Mouse (Mus musculus) embryonic facial prominence, embryonic 12.5 days (tissue): ENCODE measurements around the gene Gstp1. TPM values are rescaled to one million over a fixed set of nuclear protein-coding genes. Genes with fewer than 3 reads are reported as not detected.
"Not testable (repeated sequence)": the region's sequence is repeated elsewhere in the genome, so short reads cannot be mapped to it uniquely, and the experiment has no call there.

ENCODE experiments used
- ATAC-seq: fragments of 200-750 bp; cut with Nextera tagmentation; 2 replicates; pipeline ENCODE4 v1.8.0; 2017; ENCODE audit not compliant: insufficient number of reproducible peaks, insufficient read depth, low FRiP score, low TSS enrichment
- H3K27ac ChIP-seq: fragments of 300-500 bp; sonication (generic); 2 replicates; pipeline ENCODE4 v1.5.1; 2016; ENCODE audit warnings: mild to moderate bottlenecking
- H3K27me3 ChIP-seq: fragments of 300-500 bp; sonication (generic); 2 replicates; pipeline ENCODE4 v1.6.1; 2016; ENCODE audit warnings: mild to moderate bottlenecking, moderate library complexity
- H3K36me3 ChIP-seq: fragments of 300-500 bp; sonication (generic); 2 replicates; pipeline ENCODE4 v1.6.1; 2016; ENCODE audit warnings: mild to moderate bottlenecking
- H3K4me1 ChIP-seq: fragments of 300-500 bp; sonication (generic); 2 replicates; pipeline ENCODE4 v1.6.1; 2016
- H3K4me2 ChIP-seq: fragments of 300-500 bp; sonication (generic); replicated peaks from 2 replicates; pipeline ENCODE4 v1.6.1; 2016; ENCODE audit warnings: mild to moderate bottlenecking, moderate library complexity
- H3K4me3 ChIP-seq: fragments of 300-500 bp; sonication (generic); 2 replicates; pipeline ENCODE4 v1.5.1; 2016; ENCODE audit warnings: mild to moderate bottlenecking
- H3K9ac ChIP-seq: fragments of 300-500 bp; sonication (generic); 2 replicates; pipeline ENCODE4 v1.6.1; 2016; ENCODE audit warnings: mild to moderate bottlenecking, moderate library complexity
- H3K9me3 ChIP-seq: fragments of 300-500 bp; sonication (generic); 2 replicates; pipeline ENCODE4 v1.6.1; 2016; ENCODE audit warnings: mild to moderate bottlenecking, moderate library complexity
- WGBS: fragments of 180-500 bp; shearing (Covaris S2); methylation state at CpG from one replicate; pipeline ENCODE4 v1.1.7; 2016; 5-methylcytosine and 5-hydroxymethylcytosine counted together
- polyA plus RNA-seq: library from polyadenylated mRNA; unstranded; fragments of >200 nt; fragmentation: Nextera tagmentation; extraction: Ambion mirVana; gene quantifications from 2 replicates; pipeline ENCODE4 v1.2.1, GENCODE M21; 2016

Gstp1 gene
- polyA plus RNA-seq, 1 experiment from 2014 or later = 540 TPM

DNA sequence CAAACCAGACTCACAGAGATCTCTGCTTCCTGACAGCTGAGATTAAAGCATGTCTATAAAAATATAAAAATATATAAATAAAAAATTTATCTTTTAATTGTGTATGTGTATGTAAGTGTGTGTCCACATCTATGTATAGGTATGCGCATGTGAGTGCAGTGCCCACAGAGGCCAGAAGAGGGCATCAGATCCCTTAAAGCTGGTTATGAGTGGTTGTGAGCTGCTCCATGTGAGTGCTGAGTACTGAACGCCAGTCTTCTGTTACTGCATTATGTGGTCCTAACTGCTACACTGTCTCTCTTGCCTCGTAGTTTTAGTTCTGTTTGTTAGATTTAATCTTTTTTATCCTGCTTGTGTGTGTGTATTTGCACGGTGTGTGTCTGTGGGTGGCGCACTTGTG is 13.2 kb upstream of the Gstp1 start:
- Histone ChIP-seq H3K36me3 (no peaks in the 10 kb centered on the region), H3K4me2 (no peak overlapping the region), H3K9me3 (0 out of 2 replicates have a peak, but pooled peaks cover 3% of the 10 kb centered on the region), H3K4me3 (no peak overlapping the region), H3K27me3 (no peaks in the 10 kb centered on the region), H3K4me1 (0 out of 2 replicates have a peak, but pooled peaks cover 3% of the 10 kb centered on the region), H3K27ac (no peak overlapping the region), H3K9ac (no peak overlapping the region)
- no peak for ATAC-seq
- WGBS = 92% methylated on average over 5 of the region's 5 CpGs

DNA sequence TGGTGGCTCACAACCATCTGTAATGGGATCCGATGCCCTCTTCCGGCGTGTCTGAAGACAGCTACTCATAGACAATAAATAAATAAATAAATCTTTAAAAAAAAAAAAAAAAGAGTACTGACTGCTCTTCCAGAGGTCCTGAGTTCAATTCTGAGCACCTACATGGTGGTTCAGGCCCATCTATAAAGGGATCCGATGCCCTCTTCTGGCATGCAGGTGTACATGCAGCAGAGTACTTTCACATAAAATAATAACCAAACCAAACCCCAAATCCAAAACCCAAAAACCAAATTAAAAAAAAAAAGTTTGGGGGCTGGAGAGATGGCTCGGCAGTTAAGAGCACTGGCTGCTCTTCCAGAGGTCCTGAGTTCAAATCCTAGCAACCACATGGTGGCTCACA is 11.3 kb upstream of the Gstp1 start:
- H3K4me3 ChIP-seq, H3K4me1 ChIP-seq, H3K27ac ChIP-seq, H3K9ac ChIP-seq, ATAC-seq, H3K9me3 ChIP-seq, H3K27me3 ChIP-seq, H3K36me3 ChIP-seq, H3K4me2 ChIP-seq: not testable (repeated sequence)
- WGBS = 90% methylated on average over 5 of the region's 5 CpGs

- 0 out of 2 replicates have a peak, but pooled peaks cover 2% of the 10 kb centered on the region for H3K4me1 ChIP-seq
- no peaks in the 10 kb centered on the region for H3K27me3 ChIP-seq
- no peak overlapping the region for H3K4me2 ChIP-seq
- 0 out of 2 replicates have a peak, but pooled peaks cover 3% of the 10 kb centered on the region for H3K9me3 ChIP-seq
- H3K4me3 ChIP-seq = no peak overlapping the region
- H3K9ac ChIP-seq = no peak overlapping the region
- 14% methylated on average over 4 of the region's 4 CpGs for WGBS
- H3K27ac ChIP-seq = no peak overlapping the region
- ATAC-seq = no peak
- no peaks in the 10 kb centered on the region for H3K36me3 ChIP-seq
These were observed 10.1 kb upstream of the Gstp1 start for GRCm38 (mm10) chr19:4047859-4048258.

DNA sequence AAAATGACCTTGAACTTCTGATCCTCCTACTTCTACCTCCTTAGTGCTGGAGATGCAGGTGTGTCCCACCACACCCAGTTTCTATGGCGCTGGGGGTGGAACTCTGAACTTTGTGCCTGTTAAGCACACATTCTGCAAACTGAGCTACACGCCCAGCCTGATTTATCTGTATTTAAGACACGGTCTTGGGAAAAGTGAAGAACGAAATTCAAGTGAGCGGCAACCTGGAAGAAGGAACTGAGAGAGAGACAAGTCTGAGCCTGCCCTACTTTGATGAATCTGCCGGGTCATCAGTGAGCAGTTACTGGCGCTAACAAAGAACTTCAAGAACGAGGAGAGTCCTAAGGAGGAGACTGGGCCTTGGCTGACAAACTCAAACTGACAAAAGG is 9.1 kb upstream of the Gstp1 start:
- no peak for ATAC-seq
- Histone ChIP-seq H3K27ac (no peak overlapping the region), H3K36me3 (no peaks in the 10 kb centered on the region), H3K4me1 (0 out of 2 replicates have a peak, but pooled peaks cover 2% of the 10 kb centered on the region), H3K9ac (no peak overlapping the region), H3K9me3 (0 out of 2 replicates have a peak, but pooled peaks cover 3% of the 10 kb centered on the region), H3K4me3 (no peak overlapping the region), H3K27me3 (no peaks in the 10 kb centered on the region), H3K4me2 (no peak overlapping the region)
- 82% methylated on average over 8 of the region's 8 CpGs for WGBS

DNA sequence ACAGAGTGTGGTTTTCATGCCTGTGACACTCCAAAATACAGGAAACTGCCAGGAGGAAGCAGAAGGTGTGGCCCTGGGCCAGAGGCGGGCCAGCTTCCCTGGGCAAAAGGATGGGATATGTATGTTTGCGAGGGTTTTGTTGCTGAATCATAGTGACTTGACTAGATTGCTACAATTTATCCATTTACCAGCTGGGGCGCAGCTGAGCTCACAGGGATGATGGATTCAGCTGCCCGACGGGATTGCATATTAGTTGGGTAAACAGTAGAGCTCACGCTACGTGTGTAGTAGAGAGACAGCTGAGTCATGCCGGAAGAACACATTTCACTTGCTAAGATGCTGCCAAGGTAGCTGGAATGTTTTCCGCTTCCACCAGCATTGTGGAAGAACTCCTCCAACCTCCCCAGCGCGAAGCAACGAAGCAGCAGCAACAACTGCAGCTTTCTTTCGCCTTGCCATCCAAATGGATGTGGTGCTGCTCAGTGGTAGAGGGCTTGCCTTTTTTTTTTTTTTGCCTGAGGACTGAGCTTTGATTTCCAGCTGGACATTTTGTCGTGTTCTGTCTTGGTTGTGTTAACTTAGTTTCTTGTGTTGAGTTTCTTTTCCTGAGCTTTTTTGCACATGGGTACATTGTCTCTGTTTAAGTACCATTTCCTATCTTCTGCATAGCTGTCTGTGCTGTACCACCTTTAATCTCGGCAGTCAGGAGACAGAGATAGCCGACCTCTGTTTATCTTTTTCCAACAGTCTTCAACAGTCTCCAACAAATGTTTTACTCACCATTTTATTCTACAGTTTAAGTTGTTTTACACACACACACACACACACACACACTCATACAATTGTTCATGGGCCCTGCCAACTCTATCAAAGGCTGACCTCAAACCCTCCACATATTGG is 8.4 kb upstream of the Gstp1 start, which contains the start of gene Gstp2:
Gene Gstp2, minus strand, starts transcription at position 58 of the 900 bp plus-strand sequence.
- Histone ChIP-seq H3K36me3 (no peaks in the 10 kb centered on the region), H3K9ac (no peak within 1 kb of the TSS; the same call in 1 of the 2 replicates), H3K4me1 (0 out of 2 replicates have a peak, but pooled peaks cover 2% of the 10 kb centered on the region), H3K9me3 (0 out of 2 replicates have a peak, but pooled peaks cover 3% of the 10 kb centered on the region), H3K27me3 (no peaks in the 10 kb centered on the region), H3K4me3 (no peak within 1 kb of the TSS), H3K4me2 (0 out of 2 replicates have a peak within 1 kb of the TSS, but pooled peaks have one; percentile 19), H3K27ac (no peak within 1 kb of the TSS)
- ATAC-seq = no peak
- 55% methylated on average over 16 of the region's 16 CpGs for WGBS

DNA sequence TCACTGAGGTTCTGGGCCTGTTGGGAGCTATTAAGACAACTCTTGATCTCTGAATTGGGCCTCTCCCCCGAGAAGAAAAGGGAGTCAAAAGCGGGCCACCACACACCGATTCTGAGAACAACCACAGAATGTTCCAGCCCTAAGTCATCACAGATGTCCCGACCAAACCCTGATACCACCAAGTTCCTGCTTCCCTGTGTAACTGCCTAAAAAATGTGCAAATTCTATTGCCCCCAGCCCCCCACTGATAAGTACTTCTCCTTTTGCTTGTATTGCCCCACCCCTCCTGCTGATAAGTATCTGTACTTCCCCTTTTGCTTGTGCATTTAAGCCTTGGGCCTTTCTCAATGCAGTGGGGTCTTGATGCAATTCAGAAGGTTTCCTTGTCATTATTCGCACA is 6.3 kb upstream of the Gstp1 start:
- H3K4me3 ChIP-seq, H3K9me3 ChIP-seq, H3K27ac ChIP-seq, H3K4me2 ChIP-seq, H3K36me3 ChIP-seq, ATAC-seq, H3K27me3 ChIP-seq, H3K4me1 ChIP-seq, H3K9ac ChIP-seq: not testable (repeated sequence)
- 78% methylated on average over 5 of the region's 5 CpGs for WGBS

DNA sequence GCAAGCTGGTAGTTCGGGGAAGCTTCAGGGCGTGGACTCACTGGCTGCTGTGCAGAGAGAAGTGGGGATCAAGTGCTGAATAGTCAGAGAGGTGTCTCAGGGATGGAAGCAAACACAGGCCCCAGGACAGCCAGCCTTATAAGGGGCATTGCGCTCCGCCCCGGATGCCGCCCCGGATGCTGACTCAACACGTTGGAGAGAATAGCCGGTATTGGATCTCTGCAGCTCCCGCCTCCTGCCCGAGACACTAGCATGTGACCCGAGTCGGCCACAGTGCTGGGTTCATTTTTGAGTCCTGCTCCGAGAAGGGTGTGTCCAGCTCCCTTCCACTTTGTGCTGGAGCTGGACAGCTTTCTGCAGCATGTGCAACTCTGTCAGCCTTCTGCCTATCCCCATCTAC is 4.3 kb upstream of the Gstp1 start:
- H3K4me2 ChIP-seq = no peak overlapping the region
- WGBS = 79% methylated on average over 14 of the region's 14 CpGs

DNA sequence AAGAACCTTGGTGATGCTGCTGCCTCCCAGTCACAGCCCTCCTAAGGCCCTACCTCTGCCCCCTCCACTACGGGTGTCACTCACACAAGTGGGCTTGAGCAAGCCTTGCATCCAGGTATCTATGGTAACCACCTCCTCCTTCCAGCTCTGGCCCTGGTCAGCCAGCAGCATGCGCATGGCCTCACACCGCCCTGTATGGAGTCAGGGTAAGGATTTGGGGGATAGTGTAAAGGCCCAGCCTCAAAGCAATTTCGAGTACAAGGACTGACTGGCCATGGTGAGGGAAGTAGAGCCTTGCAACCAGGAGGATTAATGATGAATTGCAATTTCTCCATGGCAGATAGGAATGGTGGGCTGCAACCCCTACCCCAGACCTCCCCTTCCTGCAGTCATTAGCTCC is 3.7 kb upstream of the Gstp1 start:
- H3K4me2 ChIP-seq, H3K27me3 ChIP-seq, ATAC-seq, H3K9me3 ChIP-seq, H3K4me1 ChIP-seq, H3K9ac ChIP-seq, H3K27ac ChIP-seq, H3K4me3 ChIP-seq, H3K36me3 ChIP-seq: not testable (repeated sequence)
- WGBS = 83% methylated on average over 3 of the region's 4 CpGs

More for the DNA sequence above, 4.3 kb upstream of the Gstp1 start:
- no peak overlapping the region for H3K27ac ChIP-seq
- no peaks in the 10 kb centered on the region for H3K9me3 ChIP-seq
- H3K9ac ChIP-seq = no peak overlapping the region
- no peak for ATAC-seq
- no peaks in the 10 kb centered on the region for H3K27me3 ChIP-seq
- no peak overlapping the region for H3K4me3 ChIP-seq
- H3K36me3 ChIP-seq = no peaks in the 10 kb centered on the region
- 0 out of 2 replicates have a peak, but pooled peaks cover 2% of the 10 kb centered on the region for H3K4me1 ChIP-seq

GRCm38 (mm10) chr19:4040941-4041340 is 3.2 kb upstream of the Gstp1 start:
- not testable (repeated sequence) for ATAC-seq, H3K9ac ChIP-seq, H3K27me3 ChIP-seq, H3K4me3 ChIP-seq, H3K4me2 ChIP-seq, H3K9me3 ChIP-seq, H3K4me1 ChIP-seq, H3K36me3 ChIP-seq, H3K27ac ChIP-seq
- 81% methylated on average over 5 of the region's 5 CpGs for WGBS

DNA sequence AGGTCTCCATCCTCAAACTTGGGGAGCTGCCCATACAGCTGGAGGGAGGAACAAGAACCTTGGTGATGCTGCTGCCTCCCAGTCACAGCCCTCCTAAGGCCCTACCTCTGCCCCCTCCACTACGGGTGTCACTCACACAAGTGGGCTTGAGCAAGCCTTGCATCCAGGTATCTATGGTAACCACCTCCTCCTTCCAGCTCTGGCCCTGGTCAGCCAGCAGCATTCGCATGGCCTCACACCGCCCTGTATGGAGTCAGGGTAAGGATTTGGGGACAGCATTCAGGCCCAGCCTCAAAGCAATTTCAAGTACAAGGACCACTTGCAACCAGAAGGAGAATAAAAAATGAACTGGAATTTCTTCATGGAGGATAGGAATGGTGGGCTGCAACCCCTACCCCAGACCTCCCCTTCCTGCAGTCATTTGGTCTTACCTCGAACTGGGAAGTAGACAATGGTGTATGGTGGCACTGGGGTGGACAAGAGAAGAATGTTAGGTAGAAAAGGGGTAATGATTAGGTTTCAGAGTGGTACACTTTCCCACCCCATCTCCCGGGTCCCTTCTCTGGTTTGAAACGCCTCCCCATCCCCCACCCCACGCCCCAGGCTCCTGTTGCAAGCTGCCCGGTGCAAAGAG is 514 bp downstream of the Gstp1 start:
- H3K4me1 ChIP-seq, H3K27me3 ChIP-seq, H3K36me3 ChIP-seq, H3K9me3 ChIP-seq: not testable (repeated sequence)
- WGBS = 25% methylated on average over 8 of the region's 8 CpGs
- Histone ChIP-seq H3K4me2 (peak overlapping the region; percentile 71), H3K4me3 (peak overlapping the region; percentile 61), H3K27ac (peak overlapping the region; percentile 83), H3K9ac (peak overlapping the region; percentile 84)
- ATAC-seq = 0 out of 2 replicates have a peak, but pooled peaks have one; percentile 23

DNA sequence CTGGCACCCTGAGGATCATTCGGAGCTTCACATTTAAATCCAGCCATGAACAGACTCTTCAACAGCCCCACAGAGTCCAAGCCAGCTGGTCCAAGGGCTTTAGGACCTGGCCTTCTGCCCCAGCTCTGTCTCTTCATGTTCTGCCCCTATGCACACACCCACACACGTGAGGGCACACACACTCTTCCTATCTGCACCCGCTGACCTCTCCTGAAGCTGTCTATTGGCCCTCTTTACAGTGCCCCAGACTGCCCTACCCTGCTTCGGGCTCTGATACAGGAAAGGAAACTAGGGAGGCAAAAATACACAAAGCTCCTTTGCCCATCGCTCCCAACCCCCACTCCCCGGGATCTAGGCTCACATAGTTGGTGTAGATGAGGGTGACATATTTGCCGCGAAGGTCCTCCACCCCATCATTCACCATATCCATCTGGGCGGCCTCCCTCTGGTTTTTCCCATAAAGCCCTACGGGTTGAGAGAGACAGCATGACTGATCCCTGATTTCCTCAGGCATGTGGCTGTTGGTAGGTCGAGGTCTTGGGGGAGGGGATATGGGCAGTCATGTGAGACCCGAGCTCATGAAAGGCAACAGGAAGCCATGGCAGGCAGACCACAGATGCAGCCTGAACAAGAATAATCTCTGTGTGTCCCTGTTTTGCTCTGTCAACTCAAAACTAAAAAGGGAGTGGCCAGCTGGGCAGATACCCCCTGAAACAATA is 1.3 kb downstream of the Gstp1 start:
- Histone ChIP-seq H3K4me1 (0 out of 2 replicates have a peak, but pooled peaks cover 5% of the 10 kb centered on the region), H3K4me2 (peak overlapping the region; percentile 25; the same call in 1 of the 2 replicates), H3K9ac (no peak overlapping the region), H3K4me3 (no peak overlapping the region), H3K27me3 (no peaks in the 10 kb centered on the region), H3K9me3 (no peaks in the 10 kb centered on the region), H3K27ac (no peak overlapping the region), H3K36me3 (peaks cover 7% of the 10 kb centered on the region; the same call in 1 of the 2 replicates)
- 75% methylated on average over 12 of the region's 12 CpGs for WGBS
- no peak for ATAC-seq
